Mouse (Mus musculus) Muller cell, postnatal 12 days (primary cell): Measurements from ENCODE around the gene Blvra.
"Not testable (repeated sequence)": the region's sequence is repeated elsewhere in the genome, so short reads cannot be mapped to it uniquely, and the experiment has no call there.

Experiments used
- DNase-seq: peaks from one replicate; pipeline ENCODE4 v3.0.0-alpha.2; 2015; ENCODE audit errors: inconsistent ontology term

Blvra gene

GRCm38 (mm10) chr2:127070435-127070841 lies at the start of gene Blvra:
TSS of gene Blvra (plus strand) at chr2:127070665.
- peak; percentile 88 for DNase-seq

GRCm38 (mm10) chr2:127035006-127035605 lies 35.4 kb upstream of the Blvra start:
- no peak for DNase-seq

GRCm38 (mm10) chr2:127037299-127037698 lies 33.2 kb upstream of the Blvra start:
- no peak for DNase-seq

GRCm38 (mm10) chr2:127061471-127061870 lies 9.0 kb upstream of the Blvra start:
- DNase-seq = no peak

GRCm38 (mm10) chr2:127068806-127069205 lies 1.7 kb upstream of the Blvra start:
- DNase-seq = no peak

GRCm38 (mm10) chr2:127069781-127070434 lies 557 bp upstream of the Blvra start:
- no peak for DNase-seq

- DNase-seq = no peak
Measured at GRCm38 (mm10) chr2:127070879-127071278, 414 bp downstream of the Blvra start.

- no peak for DNase-seq
Measured at GRCm38 (mm10) chr2:127074116-127074515, 3.7 kb downstream of the Blvra start.

GRCm38 (mm10) chr2:127077611-127078010 lies 7.1 kb downstream of the Blvra start:
- no peak for DNase-seq

- DNase-seq = not testable (repeated sequence)
Measured at GRCm38 (mm10) chr2:127079066-127079465, 8.6 kb downstream of the Blvra start.

- no peak for DNase-seq
Measured at GRCm38 (mm10) chr2:127079881-127080590, 9.6 kb downstream of the Blvra start.

GRCm38 (mm10) chr2:127080591-127081218 lies 10.2 kb downstream of the Blvra start:
- DNase-seq = no peak

- DNase-seq = no peak
Measured at GRCm38 (mm10) chr2:127086235-127086634, 15.8 kb downstream of the Blvra start.

GRCm38 (mm10) chr2:127090151-127090550 lies 19.7 kb downstream of the Blvra start:
- not testable (repeated sequence) for DNase-seq

- no peak for DNase-seq
Measured at GRCm38 (mm10) chr2:127092000-127092399, 21.5 kb downstream of the Blvra start.

GRCm38 (mm10) chr2:127108986-127109385 lies 38.5 kb downstream of the Blvra start:
- no peak for DNase-seq

GRCm38 (mm10) chr2:127121591-127122235 lies 51.2 kb downstream of the Blvra start:
- DNase-seq = peak; percentile 67

GRCm38 (mm10) chr2:127128926-127129325 lies 58.5 kb downstream of the Blvra start:
- DNase-seq = no peak

GRCm38 (mm10) chr2:127131353-127131752 lies 60.9 kb downstream of the Blvra start:
- DNase-seq = no peak

GRCm38 (mm10) chr2:127133621-127134461 lies 63.4 kb downstream of the Blvra start, which contains the start of gene Ncaph:
TSS of gene Ncaph (minus strand) at chr2:127133954.
- DNase-seq = peak; percentile 94

- not testable (repeated sequence) for DNase-seq
Measured at GRCm38 (mm10) chr2:127135255-127135654, 64.8 kb downstream of the Blvra start.
